Mouse (Mus musculus): ENCODE measurements at regions not wholly inside any gene's neighbourhood (a gene's known extent, or its start where the extent isn't known, plus 50 kb on each side); places are given as distances from the start of the nearest gene placed in this dataset.

GRCm38 (mm10) chr4:10124252-10124651 lies 750.0 kb upstream of the 2610301B20Rik start:
- TF ChIP-seq TCF12 (IDR thresholded peaks at IDR 0.05; ENCODE audit: insufficient read depth, poor library complexity, severe bottlenecking) (no peak), POLR2A (IDR thresholded peaks at IDR 0.05; ENCODE audit: insufficient read length, low read depth) (no peak), USF1 (IDR thresholded peaks at IDR 0.05; ENCODE audit: low read depth) (no peak), MAX (IDR thresholded peaks at IDR 0.05; ENCODE audit: low read depth) (no peak)

All from myocyte (in vitro differentiated cells).